ENCODE assay signal across 8 mouse cellular contexts in the genomic region with DNA sequence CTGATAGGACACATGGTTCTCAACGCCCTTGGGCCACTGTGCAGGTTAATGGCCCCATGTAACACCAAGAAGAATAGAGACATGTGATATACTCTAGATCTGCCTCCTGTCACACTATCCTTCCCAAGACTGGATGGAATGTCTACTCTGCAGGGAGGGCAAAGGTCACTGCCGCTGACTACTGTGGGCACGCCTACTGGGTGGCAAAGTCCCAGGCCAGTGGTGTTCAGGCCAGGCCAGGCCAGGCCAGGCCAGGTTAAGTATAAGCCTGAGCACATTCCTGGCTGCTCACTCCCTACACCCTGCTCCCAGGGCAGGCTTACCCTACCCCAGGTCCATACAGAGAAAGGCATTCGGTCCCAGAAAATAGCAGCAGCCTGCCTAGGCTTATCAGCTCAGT. TPM values are rescaled to one million over a fixed set of nuclear protein-coding genes. Genes with fewer than 3 reads are reported as not detected.
DNase-seq lines count a peak whose midpoint lies in the region; ATAC-seq lines count a peak whose summit lies in the region.

No protein-coding gene starts in this region.

- no peak overlapping the region for H3K9ac ChIP-seq in limb, embryonic 11.5 days (ENCODE audit: low read length)
- H3K9ac ChIP-seq in kidney, embryonic 15.5 days: no peak overlapping the region
- no peak overlapping the region for H3K9ac ChIP-seq in neural tube, embryonic 14.5 days (replicated peaks; ENCODE audit: low read depth, low read length)

- H3K9me3 ChIP-seq in limb, embryonic 11.5 days (ENCODE audit: control insufficient read depth, low read length): no peaks in the 10 kb centered on the region
- no peaks in the 10 kb centered on the region for H3K9me3 ChIP-seq in limb, embryonic 10.5 days (replicated peaks)
- H3K9me3 ChIP-seq in kidney, embryonic 15.5 days (replicated peaks): no peaks in the 10 kb centered on the region
- H3K9me3 ChIP-seq in neural tube, embryonic 14.5 days (ENCODE audit: control insufficient read depth, low read length): no peaks in the 10 kb centered on the region

- no peak overlapping the region for H3K4me3 ChIP-seq in limb, embryonic 11.5 days (ENCODE audit: low read depth, low read length)
- H3K4me3 ChIP-seq in limb, embryonic 10.5 days: no peak overlapping the region
- no peak overlapping the region for H3K4me3 ChIP-seq in kidney, embryonic 15.5 days (replicated peaks)
- H3K4me3 ChIP-seq in neural tube, embryonic 14.5 days (ENCODE audit: low read depth, low read length): no peak overlapping the region

- no peaks in the 10 kb centered on the region for H3K27me3 ChIP-seq in limb, embryonic 11.5 days (ENCODE audit: control insufficient read depth, insufficient read depth, low read length)
- H3K27me3 ChIP-seq in limb, embryonic 10.5 days (ENCODE audit: low read depth, poor library complexity, severe bottlenecking): no peaks in the 10 kb centered on the region
- no peaks in the 10 kb centered on the region for H3K27me3 ChIP-seq in kidney, embryonic 15.5 days
- no peaks in the 10 kb centered on the region for H3K27me3 ChIP-seq in neural tube, embryonic 14.5 days (ENCODE audit: control insufficient read depth, insufficient read depth, low read length)

- no peak overlapping the region for H3K27ac ChIP-seq in limb, embryonic 11.5 days (replicated peaks; ENCODE audit: low read depth, low read length)
- H3K27ac ChIP-seq in limb, embryonic 10.5 days: no peak overlapping the region; the same call in 1 of the 2 replicates
- H3K27ac ChIP-seq in kidney, embryonic 15.5 days: peak overlapping the region; percentile 60
- H3K27ac ChIP-seq in neural tube, embryonic 14.5 days (ENCODE audit: low read depth, low read length): no peak overlapping the region

- DNase-seq in limb, embryonic 11.5 days (ENCODE audit: low spot score): no peak
- DNase-seq in limb, embryonic 10.5 days (ENCODE audit: low spot score): no peak
- DNase-seq in heart, adult 8-10 months (ENCODE audit: low spot score): peak; percentile 47
- DNase-seq in cerebellum, adult 8-10 months: no peak
- DNase-seq in right cerebral cortex, postnatal 14 days: no peak
- no peak for DNase-seq in ovary, postnatal 14 days (ENCODE audit: low spot score)

- ATAC-seq in limb, embryonic 11.5 days (ENCODE audit: insufficient number of reproducible peaks, low FRiP score, low TSS enrichment, low read depth): peak; percentile 64; the same call in 1 of the 2 replicates
- peak; percentile 85 for ATAC-seq in kidney, embryonic 15.5 days (replicated peaks; ENCODE audit: low FRiP score)
- peak; percentile 34 for ATAC-seq in neural tube, embryonic 14.5 days (ENCODE audit: low read depth)

- H3K4me1 ChIP-seq in limb, embryonic 11.5 days (ENCODE audit: control insufficient read depth, insufficient read depth, low read length): no peaks in the 10 kb centered on the region
- peaks cover 24% of the 10 kb centered on the region for H3K4me1 ChIP-seq in limb, embryonic 10.5 days
- peaks cover 31% of the 10 kb centered on the region for H3K4me1 ChIP-seq in kidney, embryonic 15.5 days
- no peaks in the 10 kb centered on the region for H3K4me1 ChIP-seq in neural tube, embryonic 14.5 days (ENCODE audit: control insufficient read depth, insufficient read depth, low read length)

- no peak overlapping the region for H3K4me2 ChIP-seq in limb, embryonic 11.5 days (ENCODE audit: low read depth, severe bottlenecking)
- H3K4me2 ChIP-seq in kidney, embryonic 15.5 days: no peak overlapping the region
- H3K4me2 ChIP-seq in neural tube, embryonic 14.5 days (ENCODE audit: low read depth, low read length): no peak overlapping the region

- WGBS in limb, embryonic 11.5 days: 39% methylated on average over 4 of the region's 4 CpGs
- 39% methylated on average over 4 of the region's 4 CpGs for WGBS in limb, embryonic 10.5 days
- 33% methylated on average over 4 of the region's 4 CpGs for WGBS in kidney, embryonic 15.5 days
- 59% methylated on average over 4 of the region's 4 CpGs for WGBS in neural tube, embryonic 14.5 days

- no peaks in the 10 kb centered on the region for H3K36me3 ChIP-seq in limb, embryonic 11.5 days (ENCODE audit: control insufficient read depth, insufficient read depth, low read length)
- no peaks in the 10 kb centered on the region for H3K36me3 ChIP-seq in limb, embryonic 10.5 days
- H3K36me3 ChIP-seq in kidney, embryonic 15.5 days: no peaks in the 10 kb centered on the region
- no peaks in the 10 kb centered on the region for H3K36me3 ChIP-seq in neural tube, embryonic 14.5 days (ENCODE audit: control insufficient read depth, insufficient read depth, low read length)

RNA-seq across cellular contexts. Expression of a gene that starts 20.6 kb away (rescaled TPM):
- polyA plus RNA-seq in limb, embryonic 11.5 days (2014; fragmentation: Nextera tagmentation; extraction: Ambion mirVana): 11.8 and 14.8 TPM in 2 replicates
- 10.5 and 12.0 TPM in 2 replicates for polyA plus RNA-seq in limb, embryonic 10.5 days (2016; fragmentation: Nextera tagmentation; extraction: Ambion mirVana)
- 10 to 100 TPM; 17.5 to 22.1 (median 20.3) TPM for total RNA-seq in heart, adult 8-10 months (2022)
- polyA plus RNA-seq in kidney, embryonic 15.5 days (2015; fragmentation: Nextera tagmentation; extraction: Ambion mirVana): 19.1 and 22.6 TPM in 2 replicates
- 20.9 and 23.8 TPM in 2 replicates for polyA plus RNA-seq in neural tube, embryonic 14.5 days (2014; fragmentation: Nextera tagmentation; extraction: Ambion mirVana)

RNA-seq across cellular contexts. Expression of a gene that starts 21.0 kb away (rescaled TPM):
- polyA plus RNA-seq in limb, embryonic 11.5 days (2014; fragmentation: Nextera tagmentation; extraction: Ambion mirVana): 10.6 and 12.3 TPM in 2 replicates
- polyA plus RNA-seq in limb, embryonic 10.5 days (2016; fragmentation: Nextera tagmentation; extraction: Ambion mirVana): 14.2 and 15.0 TPM in 2 replicates
- 100 to 1,000 TPM; 341 to 454 (median 381) TPM for total RNA-seq in heart, adult 8-10 months (2022)
- polyA plus RNA-seq in kidney, embryonic 15.5 days (2015; fragmentation: Nextera tagmentation; extraction: Ambion mirVana): 29.0 and 31.2 TPM in 2 replicates
- 18.7 and 21.1 TPM in 2 replicates for polyA plus RNA-seq in neural tube, embryonic 14.5 days (2014; fragmentation: Nextera tagmentation; extraction: Ambion mirVana)

Comparison
In these comparisons a context has a peak if more than half of its experiments do, and no peak if none do; other contexts are left out.
1. ATAC-seq: peak in every context shown above with its lines; median percentile 85 in kidney, embryonic 15.5 days; 64 in limb, embryonic 11.5 days; 34 in neural tube, embryonic 14.5 days.